Mouse (Mus musculus) neural tube, embryonic 11.5 days (tissue): ENCODE data around the gene Trim72. TPM values are rescaled to one million over a fixed set of nuclear protein-coding genes. Genes with fewer than 3 reads are reported as not detected.
"Not testable (repeated sequence)": the region's sequence is repeated elsewhere in the genome, so short reads cannot be mapped to it uniquely, and the experiment has no call there.

Experiments
- ATAC-seq: fragments of 200-750 bp; cut with Nextera tagmentation; 2 replicates; pipeline ENCODE4 v1.8.0; 2017; ENCODE audit warnings: moderate number of reproducible peaks, mild to moderate bottlenecking, moderate TSS enrichment, moderate library complexity; ENCODE audit not compliant: insufficient read depth, low FRiP score, low TSS enrichment
- DNase-seq: peaks from one replicate; pipeline ENCODE4 v3.0.0-alpha.2; 2015; ENCODE audit warnings: low spot score
- H3K27ac ChIP-seq: fragments of 300-500 bp; sonication (generic); 2 replicates; pipeline ENCODE4 v1.5.1; 2014; ENCODE audit warnings: low read depth, mild to moderate bottlenecking, low read length
- H3K27me3 ChIP-seq: fragments of 300-500 bp; sonication (generic); 2 replicates; pipeline ENCODE4 v1.6.1; 2014; ENCODE audit warnings: mild to moderate bottlenecking, low read length, mixed read lengths; ENCODE audit not compliant: control insufficient read depth, insufficient read depth
- H3K36me3 ChIP-seq: fragments of 300-500 bp; sonication (generic); 2 replicates; pipeline ENCODE4 v1.6.1; 2014; ENCODE audit warnings: mild to moderate bottlenecking, low read length, moderate library complexity, mixed read lengths; ENCODE audit not compliant: control insufficient read depth, insufficient read depth
- H3K4me1 ChIP-seq: fragments of 300-500 bp; sonication (generic); 2 replicates; pipeline ENCODE4 v1.6.1; 2014; ENCODE audit warnings: low read length, mixed read lengths; ENCODE audit not compliant: control insufficient read depth, insufficient read depth
- H3K4me2 ChIP-seq: fragments of 300-500 bp; sonication (generic); 2 replicates; pipeline ENCODE4 v1.6.1; 2014; ENCODE audit warnings: low read depth, mild to moderate bottlenecking, moderate library complexity
- H3K4me3 ChIP-seq: fragments of 300-500 bp; sonication (generic); 2 replicates; pipeline ENCODE4 v1.5.1; 2014; ENCODE audit warnings: low read depth, low read length
- H3K9ac ChIP-seq: fragments of 300-500 bp; sonication (generic); 2 replicates; pipeline ENCODE4 v1.6.1; 2014; ENCODE audit warnings: mild to moderate bottlenecking, low read length
- H3K9me3 ChIP-seq: fragments of 300-500 bp; sonication (generic); 2 replicates; pipeline ENCODE4 v1.6.1; 2016; ENCODE audit warnings: low read length; ENCODE audit not compliant: control insufficient read depth
- WGBS: fragments of 180-500 bp; shearing (Covaris S2); extraction: QIAGEN DNeasy Blood & Tissue Kit; methylation state at CpG from one replicate; pipeline ENCODE4 v1.1.7; 2014; 5-methylcytosine and 5-hydroxymethylcytosine counted together
- polyA plus RNA-seq: library from polyadenylated mRNA; unstranded; fragments of >200 nt; fragmentation: Nextera tagmentation; extraction: Ambion mirVana; gene quantifications from 2 replicates; pipeline ENCODE4 v1.2.1, GENCODE M21; 2014

The Trim72 gene
- polyA plus RNA-seq, 1 experiment from 2014 or later = not detected

DNA sequence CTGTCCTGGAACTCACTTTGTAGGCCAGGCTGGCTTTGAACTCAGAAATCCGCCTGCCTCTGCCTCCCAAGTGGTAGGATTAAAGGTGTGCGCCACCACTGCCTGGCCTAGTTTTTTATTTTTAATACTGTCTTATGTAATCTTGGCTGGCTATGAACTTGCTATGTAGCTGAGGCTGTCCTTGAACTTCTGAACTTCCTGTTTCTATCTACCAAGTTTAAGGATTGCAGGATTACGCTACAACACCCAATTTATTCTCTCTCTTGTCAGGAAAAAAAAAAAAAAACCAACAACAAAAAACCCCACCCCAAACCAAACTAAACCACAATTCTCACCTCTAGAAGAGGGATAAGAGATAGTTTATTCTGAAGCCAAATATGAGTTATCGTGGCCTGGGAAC is 29.9 kb downstream of the Trim72 start:
- H3K9me3 ChIP-seq = no peaks in the 10 kb centered on the region
- H3K4me3 ChIP-seq = no peak overlapping the region
- DNase-seq = no peak
- H3K36me3 ChIP-seq = no peaks in the 10 kb centered on the region
- no peak overlapping the region for H3K27ac ChIP-seq
- no peak overlapping the region for H3K9ac ChIP-seq
- no peak overlapping the region for H3K4me2 ChIP-seq
- no peaks in the 10 kb centered on the region for H3K27me3 ChIP-seq
- no peaks in the 10 kb centered on the region for H3K4me1 ChIP-seq
- WGBS = 88% methylated on average over 4 of the region's 4 CpGs
- ATAC-seq = no peak

DNA sequence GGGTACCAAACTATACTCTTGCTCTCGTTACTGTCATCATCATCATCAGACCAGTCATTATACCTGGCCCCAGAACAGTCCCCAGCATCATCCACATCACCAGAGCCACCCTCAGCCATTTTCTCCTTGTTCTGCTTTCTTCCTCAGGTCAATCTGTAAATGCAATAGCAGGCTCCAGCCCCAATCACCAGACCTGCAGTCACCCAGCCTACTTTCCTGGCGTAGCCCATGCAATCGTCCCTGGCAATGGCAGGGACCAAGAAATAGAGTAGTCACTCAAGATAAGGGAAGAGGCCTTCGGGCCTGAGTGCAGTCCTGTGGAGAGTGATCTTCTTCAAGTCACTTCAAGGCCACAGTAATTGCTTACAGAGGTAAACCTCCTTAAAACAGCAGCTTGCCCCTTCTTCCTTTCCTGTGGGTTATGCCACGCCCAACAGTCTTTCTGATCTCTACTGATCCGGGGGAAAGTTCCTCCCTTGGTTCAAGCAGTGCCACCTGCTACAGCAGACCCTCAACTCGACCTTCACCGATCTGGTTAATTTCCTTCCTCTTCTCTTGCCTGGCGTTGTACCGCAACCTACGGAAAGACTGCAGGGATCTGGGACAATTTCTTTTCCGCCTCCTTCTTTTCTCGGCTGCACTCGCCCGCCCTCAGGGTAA is 38.5 kb downstream of the Trim72 start:
- not testable (repeated sequence) for H3K36me3 ChIP-seq, H3K27ac ChIP-seq, H3K9ac ChIP-seq, H3K4me1 ChIP-seq, H3K27me3 ChIP-seq, H3K9me3 ChIP-seq, H3K4me3 ChIP-seq, ATAC-seq, H3K4me2 ChIP-seq, DNase-seq
- WGBS = 88% methylated on average over 15 of the region's 15 CpGs

DNA sequence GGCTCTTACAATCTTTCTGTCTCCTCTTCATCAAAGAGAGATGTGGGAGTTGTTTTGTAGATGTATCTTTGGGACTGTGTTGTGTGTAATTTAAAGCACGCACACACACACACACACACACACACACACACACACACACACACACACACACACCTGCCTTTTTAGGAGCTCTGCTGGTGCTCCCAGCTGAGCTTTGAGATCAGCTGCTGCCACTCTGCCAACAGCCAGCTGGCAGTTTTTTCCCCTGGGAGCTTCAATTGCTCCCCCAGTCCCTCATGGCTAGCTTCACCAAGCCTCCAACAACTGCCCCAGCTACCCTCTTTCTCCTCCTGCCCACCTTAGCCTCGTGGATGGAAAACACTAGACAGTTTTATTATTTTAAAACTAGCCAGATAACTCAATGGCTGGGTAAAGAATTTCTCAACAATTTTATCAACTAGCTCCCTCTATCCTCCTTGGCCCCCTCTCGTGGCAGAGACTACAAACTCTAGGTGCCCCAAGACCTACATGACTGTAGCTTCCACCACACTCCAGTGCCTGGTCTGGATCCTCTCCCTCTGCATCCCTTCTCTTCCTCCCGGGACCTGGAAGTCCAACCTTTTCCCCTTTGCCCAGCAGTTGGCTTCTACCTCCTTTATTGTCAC is 40.5 kb downstream of the Trim72 start:
- Histone ChIP-seq H3K4me3 (no peak overlapping the region), H3K4me2 (no peak overlapping the region), H3K9ac (no peak overlapping the region), H3K27ac (no peak overlapping the region), H3K4me1 (no peaks in the 10 kb centered on the region), H3K9me3 (no peaks in the 10 kb centered on the region), H3K36me3 (no peaks in the 10 kb centered on the region), H3K27me3 (no peaks in the 10 kb centered on the region)
- no peak for DNase-seq
- ATAC-seq = no peak
- WGBS = 73% methylated on average over 4 of the region's 4 CpGs

DNA sequence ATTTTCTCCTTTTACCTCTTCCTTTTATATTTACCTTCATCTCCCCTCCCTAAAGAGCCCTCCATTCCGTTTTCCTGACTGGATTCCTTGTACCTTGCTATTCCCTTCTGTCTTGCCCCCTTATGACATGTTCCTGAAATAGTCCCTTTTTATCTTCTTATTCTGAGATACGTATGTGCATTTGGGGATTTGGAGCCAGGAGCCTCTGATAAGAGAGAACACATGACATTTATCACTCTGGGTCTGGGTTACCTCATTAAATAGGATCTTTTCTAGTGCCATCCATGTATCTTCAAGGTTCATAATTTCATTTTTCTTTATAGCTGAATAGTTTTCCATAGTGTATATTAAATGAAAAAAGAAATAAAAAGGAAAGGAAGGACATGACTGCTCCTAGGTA is 41.9 kb downstream of the Trim72 start:
- Histone ChIP-seq H3K4me3 (no peak overlapping the region), H3K4me2 (no peak overlapping the region), H3K9me3 (no peaks in the 10 kb centered on the region), H3K4me1 (no peaks in the 10 kb centered on the region), H3K27ac (no peak overlapping the region), H3K9ac (no peak overlapping the region), H3K27me3 (no peaks in the 10 kb centered on the region), H3K36me3 (no peaks in the 10 kb centered on the region)
- 83% methylated on average over 2 of the region's 2 CpGs for WGBS
- DNase-seq (no peak), ATAC-seq (no peak)

DNA sequence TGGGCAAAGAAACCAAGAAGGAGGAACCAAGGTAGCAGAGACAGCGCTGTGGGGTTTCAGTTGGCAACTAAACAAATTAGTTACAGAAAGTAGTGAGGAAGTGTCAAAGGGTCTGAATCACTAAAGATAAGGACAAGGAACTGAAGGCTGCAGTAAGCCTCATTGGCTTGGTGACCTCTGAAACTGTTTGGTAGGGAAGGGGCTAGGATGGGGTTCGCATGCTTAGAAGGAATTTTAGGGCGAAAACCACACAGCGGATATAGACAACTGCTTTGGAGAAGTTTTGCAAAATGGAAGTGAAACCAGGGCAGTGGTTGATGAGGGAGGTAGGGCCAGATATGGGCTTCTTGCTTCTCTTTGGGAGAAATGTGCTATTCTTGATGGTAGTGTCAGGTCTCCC is 45.1 kb downstream of the Trim72 start:
- Histone ChIP-seq H3K4me2 (no peak overlapping the region), H3K9ac (no peak overlapping the region), H3K4me1 (no peaks in the 10 kb centered on the region), H3K27me3 (no peaks in the 10 kb centered on the region), H3K4me3 (no peak overlapping the region), H3K27ac (no peak overlapping the region), H3K36me3 (no peaks in the 10 kb centered on the region), H3K9me3 (no peaks in the 10 kb centered on the region)
- DNase-seq (no peak), ATAC-seq (no peak)
- WGBS = 92% methylated on average over 4 of the region's 4 CpGs

DNA sequence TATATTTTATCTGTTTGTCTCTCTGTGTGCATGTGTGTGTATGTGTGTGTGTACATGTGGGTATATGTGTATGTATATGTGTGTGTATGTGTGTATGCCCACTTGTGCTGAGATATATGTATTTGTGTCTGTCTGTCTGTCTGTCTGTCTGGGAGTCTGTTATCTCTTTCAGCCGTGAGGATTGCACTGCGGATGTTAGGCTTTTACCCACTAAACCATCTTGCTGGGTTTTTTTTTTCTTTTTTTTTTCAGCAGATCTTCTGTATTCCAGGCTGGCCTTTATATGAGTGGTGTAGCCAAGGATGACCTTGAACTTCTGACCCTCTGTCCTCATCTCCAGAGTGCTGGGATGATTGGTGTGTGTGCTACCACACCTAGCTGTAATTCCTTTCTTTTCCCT is 45.5 kb downstream of the Trim72 start:
- Histone ChIP-seq H3K27ac (no peak overlapping the region), H3K9ac (no peak overlapping the region), H3K4me2 (no peak overlapping the region), H3K36me3 (no peaks in the 10 kb centered on the region), H3K27me3 (no peaks in the 10 kb centered on the region), H3K4me3 (no peak overlapping the region), H3K4me1 (no peaks in the 10 kb centered on the region), H3K9me3 (no peaks in the 10 kb centered on the region)
- DNase-seq (no peak), ATAC-seq (no peak)
- WGBS = 84% methylated on average over 2 of the region's 2 CpGs

DNA sequence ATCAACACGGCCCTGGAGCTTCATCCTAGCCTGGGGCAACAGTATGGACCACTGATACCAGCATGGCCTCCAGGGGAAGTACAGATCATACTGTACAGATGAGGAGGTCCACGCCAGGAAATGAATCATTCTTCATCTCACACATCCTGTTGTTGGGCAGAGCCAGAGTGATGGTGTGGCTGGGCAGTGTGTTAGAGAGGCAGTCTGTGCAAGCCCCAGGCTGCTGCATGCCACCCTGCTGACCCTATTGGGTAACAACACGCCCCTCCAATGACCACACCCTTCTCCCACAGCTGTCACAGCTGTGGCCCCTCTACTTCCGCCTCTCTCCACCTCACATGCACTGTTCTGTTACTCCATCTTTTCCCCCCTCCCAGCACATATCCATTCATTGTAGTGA is 47.0 kb downstream of the Trim72 start:
- Histone ChIP-seq H3K4me1 (no peaks in the 10 kb centered on the region), H3K27me3 (no peaks in the 10 kb centered on the region), H3K9me3 (no peaks in the 10 kb centered on the region), H3K27ac (no peak overlapping the region), H3K4me2 (no peak overlapping the region), H3K9ac (no peak overlapping the region), H3K4me3 (no peak overlapping the region), H3K36me3 (no peaks in the 10 kb centered on the region)
- ATAC-seq (no peak), DNase-seq (no peak)
- 84% methylated on average over 4 of the region's 4 CpGs for WGBS

DNA sequence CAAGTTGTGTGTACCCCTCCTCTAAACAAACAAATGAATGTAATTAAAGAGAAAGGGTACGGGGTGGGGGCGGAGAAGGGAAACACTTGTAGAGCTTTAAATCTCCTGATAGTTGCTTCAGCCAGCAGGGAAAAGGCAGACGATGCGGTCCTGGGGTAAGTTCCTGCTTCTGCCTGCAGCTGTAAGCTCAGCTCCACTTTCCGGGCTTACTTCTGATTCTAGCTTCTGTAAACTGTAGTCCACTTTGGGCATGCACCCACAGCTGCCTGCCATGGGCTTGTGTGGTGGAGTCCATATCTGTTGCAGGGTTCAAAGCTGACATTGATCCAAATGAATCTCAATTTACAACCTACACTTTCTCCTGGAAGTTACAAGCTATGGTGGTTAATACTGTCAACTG is 49.3 kb downstream of the Trim72 start:
- Histone ChIP-seq H3K4me3 (no peak overlapping the region), H3K9me3 (no peaks in the 10 kb centered on the region)
- no peak for DNase-seq

DNA sequence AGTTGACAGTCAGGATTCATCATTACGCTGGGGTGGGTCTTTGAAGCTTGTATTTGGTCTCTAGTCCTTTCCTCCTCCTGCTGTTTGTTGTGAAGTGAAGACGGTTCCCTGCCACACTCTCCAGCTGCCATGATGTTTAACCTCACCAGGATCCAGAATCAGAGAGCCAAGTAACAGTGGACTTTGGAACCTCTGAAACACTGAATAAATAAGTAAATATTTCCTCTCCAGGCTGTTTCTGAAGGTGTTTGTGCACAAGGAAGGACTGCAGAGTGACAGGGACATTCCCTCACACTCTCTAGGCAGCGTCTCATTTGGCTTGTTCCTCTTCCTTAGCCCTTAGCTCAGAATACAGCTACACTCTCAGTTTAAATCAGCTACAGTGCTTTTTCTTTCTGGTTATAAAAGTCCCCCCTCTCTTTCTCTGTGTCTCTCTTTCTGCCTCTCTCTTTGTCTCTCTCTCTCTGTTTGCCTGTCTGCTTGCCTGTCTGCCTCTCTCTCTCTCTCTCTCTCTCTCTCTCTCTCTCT is 53.2 kb downstream of the Trim72 start:
- WGBS = 64% methylated on average over 3 of the region's 3 CpGs
- Histone ChIP-seq H3K4me1 (no peaks in the 10 kb centered on the region), H3K9ac (no peak overlapping the region), H3K27ac (no peak overlapping the region), H3K36me3 (no peaks in the 10 kb centered on the region), H3K4me2 (no peak overlapping the region), H3K4me3 (no peak overlapping the region), H3K9me3 (no peaks in the 10 kb centered on the region), H3K27me3 (no peaks in the 10 kb centered on the region)
- ATAC-seq = no peak
- no peak for DNase-seq

More for the DNA sequence above, 49.3 kb downstream of the Trim72 start:
- Histone ChIP-seq H3K36me3 (no peaks in the 10 kb centered on the region), H3K4me1 (no peaks in the 10 kb centered on the region), H3K4me2 (no peak overlapping the region), H3K9ac (no peak overlapping the region), H3K27me3 (no peaks in the 10 kb centered on the region), H3K27ac (no peak overlapping the region)
- ATAC-seq = no peak
- 62% methylated on average over 5 of the region's 5 CpGs for WGBS
